Mouse (Mus musculus): ENCODE data around the gene Ripply1.

DNA sequence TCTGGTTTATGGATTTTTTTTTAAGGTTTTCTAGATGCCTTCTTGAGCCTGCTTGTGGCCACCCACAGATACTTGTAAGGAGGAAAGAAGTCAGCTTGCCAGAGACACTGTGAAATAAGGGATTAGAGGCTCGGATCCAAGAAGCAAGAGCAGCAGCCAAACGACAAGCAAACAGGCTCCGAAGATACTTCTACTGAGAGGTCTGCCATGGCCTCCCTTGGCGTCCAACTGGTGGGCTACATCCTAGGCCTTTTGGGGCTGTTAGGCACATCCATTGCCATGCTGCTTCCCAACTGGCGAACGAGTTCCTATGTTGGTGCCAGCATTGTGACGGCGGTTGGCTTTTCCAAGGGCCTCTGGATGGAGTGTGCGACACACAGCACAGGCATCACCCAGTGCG lies 26.3 kb upstream of the Ripply1 start:
- TF ChIP-seq FLI1 (IDR thresholded peaks at IDR 0.05; ENCODE audit: low read length) (no peak), GATA1 (IDR thresholded peaks at IDR 0.05; ENCODE audit: borderline replicate concordance, low read length) (no peak)
